Mouse (Mus musculus) liver, adult 2 months (tissue): Measurements from ENCODE around the gene Apoa5. TPM values are rescaled to one million over a fixed set of nuclear protein-coding genes. Genes with fewer than 3 reads are reported as not detected.

Experiments
- DNase-seq: peaks from one replicate; pipeline ENCODE4 v3.0.0-alpha.2; 2011; ENCODE audit warnings: low read depth, low spot score; ENCODE audit errors: extremely low read depth
- H3K27ac ChIP-seq: fragments of 200-500 bp; replicated peaks from 2 replicates; pipeline ENCODE4 v1.5.1; 2012; ENCODE audit warnings: low read depth, mild to moderate bottlenecking, control low read depth, inconsistent platforms, low read length; ENCODE audit not compliant: insufficient read depth
- H3K27me3 ChIP-seq: fragments of 200-500 bp; 2 replicates; pipeline ENCODE4 v1.6.1; 2012; ENCODE audit warnings: mild to moderate bottlenecking, moderate library complexity, low read length, inconsistent platforms; ENCODE audit not compliant: control insufficient read depth, insufficient read depth
- H3K36me3 ChIP-seq: fragments of 200-500 bp; 2 replicates; pipeline ENCODE4 v1.6.1; 2012; ENCODE audit warnings: low read length, inconsistent platforms; ENCODE audit not compliant: control insufficient read depth, insufficient read depth
- H3K4me1 ChIP-seq: fragments of 200-500 bp; 2 replicates; pipeline ENCODE4 v1.6.1; 2011; ENCODE audit warnings: low read length; ENCODE audit not compliant: control insufficient read depth, insufficient read depth
- H3K4me3 ChIP-seq: fragments of 200-500 bp; 2 replicates; pipeline ENCODE4 v1.5.1; 2011; ENCODE audit warnings: low read depth, mild to moderate bottlenecking, control low read depth, low read length, moderate library complexity; ENCODE audit not compliant: insufficient read depth
- H3K79me2 ChIP-seq: fragments of 200-500 bp; 2 replicates; pipeline ENCODE4 v1.6.1; 2012; ENCODE audit warnings: inconsistent platforms, mild to moderate bottlenecking, low read length, moderate library complexity; ENCODE audit not compliant: control insufficient read depth, insufficient read depth
- H3K9ac ChIP-seq: fragments of 200-500 bp; 2 replicates; pipeline ENCODE4 v1.6.1; 2012; ENCODE audit warnings: low read depth, mild to moderate bottlenecking, control low read depth, inconsistent platforms, low read length
- CTCF ChIP-seq: fragments of 200-500 bp; IDR thresholded peaks from 2 replicates; pipeline ENCODE4 v1.5.1; 2011; ENCODE audit warnings: low read depth, low read length, control low read depth
- POLR2A ChIP-seq: fragments of 200-500 bp; IDR thresholded peaks from 2 replicates; pipeline ENCODE4 v1.6.1; 2011; ENCODE audit warnings: low read length, control low read depth; ENCODE audit not compliant: insufficient read depth; ENCODE audit errors: extremely low read depth
- WGBS: fragments of 180-500 bp; shearing (Covaris S2); methylation state at CpG from one replicate; pipeline ENCODE4 v1.1.7; 2018; 5-methylcytosine and 5-hydroxymethylcytosine counted together
- polyA plus RNA-seq: library from polyadenylated mRNA; depleted of rRNA; stranded (reverse); fragments of >200 nt; gene quantifications from 2 replicates; pipeline ENCODE4 v1.2.3, GENCODE M21; 2012; rRNA removed
- total RNA-seq: library from RNA; depleted of rRNA; stranded (reverse); fragments of >200 nt; gene quantifications from 2 replicates; pipeline ENCODE4 v1.2.3, GENCODE M21; 2014; rRNA removed

The Apoa5 gene
- 771 and 1,014 TPM in 2 replicates for total RNA-seq
- polyA plus RNA-seq = 2,298 and 3,079 TPM in 2 replicates

GRCm38 (mm10) chr9:46268343-46268873 lies at the start of gene Apoa5:
Gene Apoa5, plus strand, starts transcription at chr9:46268633.
- H3K27ac ChIP-seq = peak within 1 kb of the TSS; percentile 88
- WGBS = 15% methylated on average over 7 of the region's 7 CpGs

GRCm38 (mm10) chr9:46223090-46223489 lies 45.3 kb upstream of the Apoa5 start:
- no peak overlapping the region for H3K4me3 ChIP-seq
- WGBS = 14% methylated on average over 6 of the region's 6 CpGs
- no peaks in the 10 kb centered on the region for H3K27me3 ChIP-seq
- H3K9ac ChIP-seq = peak overlapping the region; percentile 30
- peaks cover 9% of the 10 kb centered on the region; the same call in 1 of the 2 replicates for H3K36me3 ChIP-seq
- no peaks in the 10 kb centered on the region for H3K79me2 ChIP-seq
- TF ChIP-seq CTCF = no peak
- no peak for TF ChIP-seq POLR2A
- H3K27ac ChIP-seq = peak overlapping the region; percentile 91
- DNase-seq = peak; percentile 90
- peaks cover 45% of the 10 kb centered on the region for H3K4me1 ChIP-seq

More at GRCm38 (mm10) chr9:46268343-46268873, at the start of gene Apoa5:
- DNase-seq = peak; percentile 98
- Histone ChIP-seq H3K4me1 (peaks cover 6% of the 10 kb centered on the region), H3K36me3 (peaks cover 11% of the 10 kb centered on the region), H3K9ac (peak within 1 kb of the TSS; percentile 79), H3K79me2 (peaks cover 3% of the 10 kb centered on the region; the same call in 1 of the 2 replicates), H3K4me3 (peak within 1 kb of the TSS; percentile 63), H3K27me3 (no peaks in the 10 kb centered on the region)
- peak; percentile 97 for TF ChIP-seq POLR2A
- no peak for TF ChIP-seq CTCF

DNA sequence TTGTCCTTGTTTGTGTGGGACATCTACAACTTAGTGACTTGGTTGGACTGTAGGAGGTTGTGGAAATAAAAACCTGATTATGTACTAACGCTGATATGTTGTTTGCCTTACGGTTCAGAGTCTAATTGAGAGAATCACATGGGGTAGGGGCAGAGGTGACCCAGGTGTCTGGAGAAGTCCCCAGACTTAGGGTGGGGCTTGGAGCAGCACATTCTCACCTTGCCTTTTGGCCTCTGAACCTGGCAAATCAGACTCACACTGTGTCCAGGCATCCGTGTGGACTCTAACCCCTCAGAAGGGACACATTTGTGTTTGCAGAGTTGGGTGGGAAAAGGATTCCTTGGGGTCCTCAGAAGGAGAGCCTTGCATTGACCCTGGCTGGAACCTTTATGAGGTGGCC lies 44.3 kb upstream of the Apoa5 start:
- peak; percentile 94 for DNase-seq
- Histone ChIP-seq H3K9ac (peak overlapping the region; percentile 28; the same call in 1 of the 2 replicates), H3K79me2 (no peaks in the 10 kb centered on the region), H3K4me1 (peaks cover 45% of the 10 kb centered on the region), H3K4me3 (no peak overlapping the region), H3K36me3 (peaks cover 9% of the 10 kb centered on the region; the same call in 1 of the 2 replicates), H3K27ac (peak overlapping the region; percentile 91), H3K27me3 (no peaks in the 10 kb centered on the region)
- 21% methylated on average over 3 of the region's 3 CpGs for WGBS
- TF ChIP-seq POLR2A (no peak), CTCF (no peak)

DNA sequence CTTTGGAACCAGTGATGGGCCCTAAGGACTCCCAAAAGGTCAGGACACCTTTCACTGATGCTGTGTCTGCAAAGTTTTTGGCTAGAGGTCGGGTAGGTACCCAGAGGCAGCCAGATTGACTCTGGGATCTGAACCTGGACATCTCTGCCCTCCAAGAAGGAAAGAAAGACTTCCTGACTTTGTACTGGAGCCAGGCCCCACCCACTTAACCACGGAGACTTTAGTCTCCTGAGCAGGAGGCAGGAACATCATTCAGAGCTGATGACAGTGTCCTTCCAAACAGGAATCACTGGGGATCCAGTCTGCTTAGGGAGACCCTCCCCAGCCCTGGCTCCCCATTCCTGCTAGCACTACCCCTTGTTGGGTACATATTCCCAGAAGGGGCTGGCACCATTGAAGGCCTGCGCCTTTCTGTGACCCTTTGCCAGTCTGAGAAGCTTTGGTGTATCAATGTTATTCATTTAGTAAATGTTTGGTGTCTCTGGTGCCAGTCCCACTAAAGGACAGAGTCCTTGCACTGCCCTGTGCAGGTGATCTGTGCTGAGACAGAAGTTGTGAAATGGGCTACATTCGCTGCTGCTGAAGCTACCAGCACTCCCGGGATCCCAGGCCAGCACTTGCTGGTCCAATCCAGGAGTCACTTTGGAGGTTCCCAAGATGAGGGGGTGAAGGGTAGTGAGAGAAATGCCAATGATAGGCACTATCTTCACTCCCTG lies 43.3 kb upstream of the Apoa5 start:
- 0 out of 2 replicates have a peak, but pooled peaks have one; percentile 32 for TF ChIP-seq POLR2A
- no peak for TF ChIP-seq CTCF
- Histone ChIP-seq H3K27ac (peak overlapping the region; percentile 91), H3K4me3 (no peak overlapping the region), H3K79me2 (no peaks in the 10 kb centered on the region), H3K27me3 (no peaks in the 10 kb centered on the region), H3K36me3 (peaks cover 9% of the 10 kb centered on the region; the same call in 1 of the 2 replicates), H3K4me1 (peaks cover 45% of the 10 kb centered on the region), H3K9ac (peak overlapping the region; percentile 59)
- peak; percentile 96 for DNase-seq
- 10% methylated on average over 5 of the region's 5 CpGs for WGBS

GRCm38 (mm10) chr9:46227064-46227614 lies 41.3 kb upstream of the Apoa5 start:
- peaks cover 34% of the 10 kb centered on the region for H3K4me1 ChIP-seq

More at GRCm38 (mm10) chr9:46227064-46227614, 41.3 kb upstream of the Apoa5 start:
- Histone ChIP-seq H3K9ac (0 out of 2 replicates have a peak overlapping the region, but pooled peaks have one; percentile 3), H3K4me3 (no peak overlapping the region), H3K36me3 (peaks cover under 1% of the 10 kb centered on the region; the same call in 1 of the 2 replicates), H3K79me2 (no peaks in the 10 kb centered on the region), H3K27me3 (no peaks in the 10 kb centered on the region), H3K27ac (peak overlapping the region; percentile 91)
- WGBS = 28% methylated on average over 3 of the region's 3 CpGs
- 0 out of 2 replicates have a peak, but pooled peaks have one; percentile 0 for TF ChIP-seq POLR2A
- TF ChIP-seq CTCF = no peak
- peak; percentile 68 for DNase-seq
